Mouse (Mus musculus) mature B cell (primary cell): ENCODE measurements around the gene Mrpl21.

Experiments
- in situ Hi-C: fragments of 300-500 bp; cut with MboI; formaldehyde crosslinking; loops from 2 replicates; pipeline ENCODE4 v1.14.3; 2019

Mrpl21 gene

GRCm38 (mm10) chr19:3282572-3283467 lies at the start of gene Mrpl21, which contains the start of gene Ighmbp2:
Gene Mrpl21 (plus strand): TSS chr19:3282901.
Gene Ighmbp2 (minus strand): TSS chr19:3283017.
- in situ Hi-C loops, result no loop called here

GRCm38 (mm10) chr19:3260016-3260415 lies 22.7 kb upstream of the Mrpl21 start:
- in situ Hi-C loops, result no loop called here

GRCm38 (mm10) chr19:3260591-3260990 lies 22.1 kb upstream of the Mrpl21 start:
- in situ Hi-C loops, result no loop called here

GRCm38 (mm10) chr19:3261336-3261735 lies 21.4 kb upstream of the Mrpl21 start:
- in situ Hi-C loops, result no loop called here

- in situ Hi-C loops, result no loop called here
Measured at GRCm38 (mm10) chr19:3261764-3262525, 20.8 kb upstream of the Mrpl21 start.

GRCm38 (mm10) chr19:3264348-3264747 lies 18.4 kb upstream of the Mrpl21 start:
- in situ Hi-C loops, result no loop called here

- in situ Hi-C loops, result no loop called here
Measured at GRCm38 (mm10) chr19:3265180-3265579, 17.5 kb upstream of the Mrpl21 start.

GRCm38 (mm10) chr19:3266136-3266535 lies 16.6 kb upstream of the Mrpl21 start:
- in situ Hi-C loops, result no loop called here

GRCm38 (mm10) chr19:3266676-3267075 lies 16.0 kb upstream of the Mrpl21 start:
- in situ Hi-C loops, result no loop called here

GRCm38 (mm10) chr19:3267340-3267739 lies 15.4 kb upstream of the Mrpl21 start:
- in situ Hi-C loops, result no loop called here

- in situ Hi-C loops, result no loop called here
Measured at GRCm38 (mm10) chr19:3268218-3268980, 14.3 kb upstream of the Mrpl21 start.

- in situ Hi-C loops, result no loop called here
Measured at GRCm38 (mm10) chr19:3269279-3269678, 13.4 kb upstream of the Mrpl21 start.

- in situ Hi-C loops, result no loop called here
Measured at GRCm38 (mm10) chr19:3269803-3270202, 12.9 kb upstream of the Mrpl21 start.

- in situ Hi-C loops, result no loop called here
Measured at GRCm38 (mm10) chr19:3271366-3271765, 11.3 kb upstream of the Mrpl21 start.

GRCm38 (mm10) chr19:3273331-3273730 lies 9.4 kb upstream of the Mrpl21 start:
- in situ Hi-C loops, result no loop called here

GRCm38 (mm10) chr19:3275744-3276365 lies 6.8 kb upstream of the Mrpl21 start:
- in situ Hi-C loops, result no loop called here

GRCm38 (mm10) chr19:3281886-3282285 lies 815 bp upstream of the Mrpl21 start:
- in situ Hi-C loops, result no loop called here

GRCm38 (mm10) chr19:3289006-3289405 lies 6.3 kb downstream of the Mrpl21 start:
- in situ Hi-C loops, result no loop called here

- in situ Hi-C loops, result loop anchor here (10.0 kb wide), 1 partner anchor 153 kb away; no protein-coding TSS in a partner anchor
Measured at GRCm38 (mm10) chr19:3292028-3292427, 9.3 kb downstream of the Mrpl21 start.

- in situ Hi-C loops, result loop anchor here (10.0 kb wide), 1 partner anchor 152 kb away; no protein-coding TSS in a partner anchor
Measured at GRCm38 (mm10) chr19:3292993-3293392, 10.3 kb downstream of the Mrpl21 start.

GRCm38 (mm10) chr19:3295245-3295644 lies 12.5 kb downstream of the Mrpl21 start:
- in situ Hi-C loops, result loop anchor here (10.0 kb wide), 1 partner anchor 150 kb away; no protein-coding TSS in a partner anchor
